Mouse (Mus musculus) left cerebral cortex, postnatal 10 days (tissue): Measurements from ENCODE around the gene Gm21954. TPM values are rescaled to one million over a fixed set of nuclear protein-coding genes. Genes with fewer than 3 reads are reported as not detected.
A peak's percentile ranks its signal among the peaks of the same experiment; 100 is the strongest.

Source experiments
- DNase-seq, 2 experiments: peaks; one replicate each; pipeline ENCODE4 v3.0.0; 2021 to 2022; ENCODE audit warnings: low spot score in 2 of 2, mixed read lengths in 1 of 2; ENCODE audit errors: extremely low spot score in 1 of 2
- intact Hi-C: fragments of 180-260 bp; cut with DNase I; formaldehyde crosslinking; loops from one replicate; pipeline ENCODE4 v1.15.1; 2025
- total RNA-seq, 2 experiments: library from RNA; stranded (reverse); gene quantifications; 2 replicates each; pipeline ENCODE4 v1.2.3; 2021

The Gm21954 gene
- total RNA-seq, 2 experiments from 2014 or later: not detected

GRCm38 (mm10) chr3:55431223-55431622 lies 40.8 kb downstream of the Gm21954 start:
- intact Hi-C loops: no loop called here
- no peak for DNase-seq

- intact Hi-C loops: no loop called here
- no peak for DNase-seq
These were observed 41.9 kb downstream of the Gm21954 start for GRCm38 (mm10) chr3:55430022-55430549.

GRCm38 (mm10) chr3:55423640-55424397 lies 48.2 kb downstream of the Gm21954 start:
- intact Hi-C loops: loop anchor here (5.0 kb wide), 1 partner anchor 38 kb away; no protein-coding TSS in a partner anchor

GRCm38 (mm10) chr3:55420436-55421083 lies 51.5 kb downstream of the Gm21954 start:
- intact Hi-C loops: loop anchor here (5.0 kb wide), 1 partner anchor 42 kb away; no protein-coding TSS in a partner anchor

More at GRCm38 (mm10) chr3:55423640-55424397, 48.2 kb downstream of the Gm21954 start:
- DNase-seq: peak; percentile 79 to 86

GRCm38 (mm10) chr3:55419334-55419733 lies 52.7 kb downstream of the Gm21954 start:
- intact Hi-C loops: no loop called here
- no peak for DNase-seq

More at GRCm38 (mm10) chr3:55420436-55421083, 51.5 kb downstream of the Gm21954 start:
- no peak for DNase-seq

GRCm38 (mm10) chr3:55418845-55419244 lies 53.2 kb downstream of the Gm21954 start:
- intact Hi-C loops: no loop called here
- no peak for DNase-seq

- intact Hi-C loops: no loop called here
- DNase-seq: peak; percentile 59 to 73
These were observed 56.5 kb downstream of the Gm21954 start for GRCm38 (mm10) chr3:55415527-55415950.

Other genes with a start within 250 kb of the Gm21954 start
- gene Dclk1, start 229.8 kb downstream of the Gm21954 start, total RNA-seq: 100 to 1,000 TPM; 970 to 973 TPM